Mouse (Mus musculus) bone marrow macrophage, adult 2 months (primary cell): ENCODE results near the gene Atp6v0e.

Source experiments
- CTCF ChIP-seq: IDR thresholded peaks from 2 replicates; pipeline ENCODE4 v1.5.1; 2012; ENCODE audit warnings: low read depth, mild to moderate bottlenecking, low read length, moderate library complexity
- POLR2A ChIP-seq: IDR thresholded peaks from 2 replicates; pipeline ENCODE4 v1.6.1; 2012; ENCODE audit warnings: mild to moderate bottlenecking, low read depth, low read length, borderline replicate concordance

- TF ChIP-seq CTCF (no peak), POLR2A (no peak)
Measured at GRCm38 (mm10) chr17:26690236-26690635, 27.2 kb downstream of the Atp6v0e start.
